Mouse (Mus musculus) stomach, postnatal 0 days (tissue): ENCODE data around the gene Myog. TPM values are rescaled to one million over a fixed set of nuclear protein-coding genes. Genes with fewer than 3 reads are reported as not detected.

ENCODE experiments used
- ATAC-seq: fragments of 200-750 bp; cut with Nextera tagmentation; 2 replicates; pipeline ENCODE4 v1.8.0; 2017; ENCODE audit not compliant: low FRiP score, low TSS enrichment
- DNase-seq: peaks from one replicate; pipeline ENCODE4 v3.0.0-alpha.2; 2016; ENCODE audit warnings: low spot score
- H3K27ac ChIP-seq: fragments of 300-500 bp; sonication (generic); replicated peaks from 2 replicates; pipeline ENCODE4 v1.5.1; 2014; ENCODE audit warnings: mild to moderate bottlenecking, control low read depth
- H3K27me3 ChIP-seq: fragments of 300-500 bp; sonication (generic); 2 replicates; pipeline ENCODE4 v1.6.1; 2014; ENCODE audit warnings: low read length; ENCODE audit not compliant: control insufficient read depth, insufficient read depth
- H3K36me3 ChIP-seq: fragments of 300-500 bp; sonication (generic); 2 replicates; pipeline ENCODE4 v1.6.1; 2014; ENCODE audit warnings: low read length, mixed read lengths; ENCODE audit not compliant: control insufficient read depth, insufficient read depth
- H3K4me1 ChIP-seq: fragments of 300-500 bp; sonication (generic); replicated peaks from 2 replicates; pipeline ENCODE4 v1.6.1; 2014; ENCODE audit warnings: antibody characterized with exemption; ENCODE audit not compliant: control insufficient read depth, insufficient read depth
- H3K4me2 ChIP-seq: fragments of 300-500 bp; sonication (generic); replicated peaks from 2 replicates; pipeline ENCODE4 v1.6.1; 2014; ENCODE audit warnings: low read depth, mild to moderate bottlenecking, control low read depth, moderate library complexity
- H3K4me3 ChIP-seq: fragments of 300-500 bp; sonication (generic); 2 replicates; pipeline ENCODE4 v1.5.1; 2014; ENCODE audit warnings: low read depth, low read length, control low read depth
- H3K9ac ChIP-seq: fragments of 300-500 bp; sonication (generic); 2 replicates; pipeline ENCODE4 v1.6.1; 2014; ENCODE audit warnings: mild to moderate bottlenecking, low read length, control low read depth, mixed read lengths
- H3K9me3 ChIP-seq: fragments of 300-500 bp; sonication (generic); 2 replicates; pipeline ENCODE4 v1.6.1; 2016; ENCODE audit warnings: low read length; ENCODE audit not compliant: control insufficient read depth
- CTCF ChIP-seq: IDR thresholded peaks from 2 replicates; pipeline ENCODE4 v1.5.1; 2016; ENCODE audit warnings: antibody characterized with exemption, low read depth, mild to moderate bottlenecking, moderate library complexity
- EP300 ChIP-seq: optimal IDR thresholded peaks from 2 replicates; pipeline ENCODE3; 2016; ENCODE audit warnings: antibody characterized with exemption
- WGBS: fragments of 180-500 bp; shearing (Covaris S2); extraction: QIAGEN DNeasy Blood & Tissue Kit; methylation state at CpG from one replicate; pipeline ENCODE4 v1.1.7; 2014; 5-methylcytosine and 5-hydroxymethylcytosine counted together
- polyA plus RNA-seq: library from polyadenylated mRNA; unstranded; fragments of >200 nt; fragmentation: Nextera tagmentation; extraction: Ambion mirVana; gene quantifications from 2 replicates; pipeline ENCODE4 v1.2.1, GENCODE M21; 2015

The Myog gene
- polyA plus RNA-seq, 1 experiment from 2014 or later = 2.7 TPM

DNA sequence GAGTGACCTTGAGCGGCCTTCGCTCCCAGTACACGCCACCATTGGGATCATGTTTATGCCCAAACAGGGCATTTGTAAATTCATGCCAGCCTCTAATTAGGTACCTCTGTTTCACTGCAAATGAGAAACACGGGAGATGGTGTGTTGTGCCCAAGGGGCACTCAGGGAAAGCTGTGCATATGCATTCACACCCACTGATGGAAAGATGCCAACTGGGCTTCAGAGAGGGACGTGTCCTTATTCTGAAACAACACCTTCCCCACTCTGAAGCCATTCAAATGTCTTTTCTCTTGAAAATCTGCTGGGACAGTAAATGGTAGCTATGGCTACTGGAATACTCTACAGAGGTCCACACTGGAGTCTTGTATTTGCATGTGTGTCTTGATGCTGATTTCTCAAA lies 28.5 kb downstream of the Myog start:
- DNase-seq (no peak), ATAC-seq (no peak)
- no peak overlapping the region for H3K9ac ChIP-seq
- 85% methylated on average over 5 of the region's 5 CpGs for WGBS
- H3K36me3 ChIP-seq = no peaks in the 10 kb centered on the region
- no peaks in the 10 kb centered on the region for H3K27me3 ChIP-seq
- TF ChIP-seq CTCF (no peak), EP300 (no peak)
- no peak overlapping the region for H3K27ac ChIP-seq
- H3K4me1 ChIP-seq = no peaks in the 10 kb centered on the region
- no peaks in the 10 kb centered on the region for H3K9me3 ChIP-seq
- H3K4me3 ChIP-seq = no peak overlapping the region
- H3K4me2 ChIP-seq = no peak overlapping the region

GRCm38 (mm10) chr1:134320691-134321301 lies 31.0 kb downstream of the Myog start:
- H3K4me2 ChIP-seq = no peak overlapping the region
- 64% methylated on average over 14 of the region's 14 CpGs for whole genome bisulfite sequencing
- no peaks in the 10 kb centered on the region for H3K36me3 ChIP-seq
- no peaks in the 10 kb centered on the region for H3K4me1 ChIP-seq
- ATAC-seq (no peak), DNase-seq (no peak)
- H3K9me3 ChIP-seq = no peaks in the 10 kb centered on the region
- H3K9ac ChIP-seq = no peak overlapping the region
- H3K27ac ChIP-seq = no peak overlapping the region
- TF ChIP-seq CTCF = no peak
- no peak for TF ChIP-seq EP300
- no peaks in the 10 kb centered on the region for H3K27me3 ChIP-seq
- no peak overlapping the region for H3K4me3 ChIP-seq

DNA sequence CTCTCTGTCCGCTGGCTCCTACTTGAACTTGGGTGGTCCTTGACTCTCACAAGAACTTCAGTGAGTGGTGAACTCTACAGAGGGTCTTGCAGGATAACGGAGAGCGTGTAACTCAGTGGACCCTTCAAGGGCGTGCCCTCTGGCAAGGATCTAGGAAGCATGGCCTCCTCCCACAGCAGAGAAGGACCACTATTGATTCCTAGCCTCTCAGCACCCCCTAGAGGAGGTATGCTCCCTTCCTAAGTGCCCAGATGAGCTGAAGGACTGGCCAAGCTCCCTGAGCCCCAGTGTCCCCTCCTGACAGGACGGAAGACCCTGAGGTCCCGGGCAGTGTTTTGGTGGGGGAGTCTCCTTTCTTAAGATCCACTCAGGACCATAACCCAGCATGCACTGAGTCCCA lies 32.8 kb downstream of the Myog start:
- ATAC-seq (no peak), DNase-seq (no peak)
- H3K27me3 ChIP-seq = no peaks in the 10 kb centered on the region
- no peak overlapping the region for H3K27ac ChIP-seq
- H3K9ac ChIP-seq = no peak overlapping the region
- no peak overlapping the region for H3K4me3 ChIP-seq
- H3K36me3 ChIP-seq = no peaks in the 10 kb centered on the region
- no peaks in the 10 kb centered on the region for H3K4me1 ChIP-seq
- peak; percentile 74 for TF ChIP-seq CTCF
- no peak for TF ChIP-seq EP300
- WGBS = 79% methylated on average over 6 of the region's 6 CpGs
- no peak overlapping the region for H3K4me2 ChIP-seq
- no peaks in the 10 kb centered on the region for H3K9me3 ChIP-seq

DNA sequence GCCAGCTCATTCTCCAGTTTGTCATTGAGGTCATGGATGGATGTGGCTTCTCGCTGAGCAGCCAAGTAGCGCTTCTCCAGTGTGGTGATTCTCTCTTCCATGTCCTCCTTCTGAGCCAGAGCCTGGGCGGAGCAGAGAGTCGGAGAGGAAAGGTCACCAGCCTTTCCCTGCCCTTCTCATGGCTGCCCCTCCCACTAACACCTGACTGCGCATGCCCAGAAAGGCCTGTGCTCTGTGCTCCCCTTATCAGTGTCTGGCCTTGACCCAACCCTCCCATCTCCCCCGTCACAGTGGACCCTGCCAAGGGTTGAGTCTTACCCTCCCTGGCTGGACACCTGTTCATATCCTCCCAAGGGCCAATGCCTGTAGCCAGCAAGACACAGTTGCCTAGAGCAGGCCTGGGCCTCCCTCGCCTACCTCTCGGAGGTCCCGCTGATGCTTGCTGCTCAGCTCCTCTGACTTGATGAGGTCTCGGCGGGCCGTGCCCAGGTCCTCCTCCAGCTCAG lies 37.1 kb downstream of the Myog start:
- Histone ChIP-seq H3K4me2 (no peak overlapping the region), H3K9ac (no peak overlapping the region), H3K27ac (no peak overlapping the region), H3K36me3 (no peaks in the 10 kb centered on the region), H3K4me1 (no peaks in the 10 kb centered on the region), H3K4me3 (no peak overlapping the region), H3K9me3 (no peaks in the 10 kb centered on the region), H3K27me3 (no peaks in the 10 kb centered on the region)
- TF ChIP-seq EP300 = no peak
- TF ChIP-seq CTCF = no peak
- DNase-seq = peak; percentile 58
- 85% methylated on average over 12 of the region's 12 CpGs for whole genome bisulfite sequencing
- peak; percentile 19; the same call in 1 of the 2 replicates for ATAC-seq

DNA sequence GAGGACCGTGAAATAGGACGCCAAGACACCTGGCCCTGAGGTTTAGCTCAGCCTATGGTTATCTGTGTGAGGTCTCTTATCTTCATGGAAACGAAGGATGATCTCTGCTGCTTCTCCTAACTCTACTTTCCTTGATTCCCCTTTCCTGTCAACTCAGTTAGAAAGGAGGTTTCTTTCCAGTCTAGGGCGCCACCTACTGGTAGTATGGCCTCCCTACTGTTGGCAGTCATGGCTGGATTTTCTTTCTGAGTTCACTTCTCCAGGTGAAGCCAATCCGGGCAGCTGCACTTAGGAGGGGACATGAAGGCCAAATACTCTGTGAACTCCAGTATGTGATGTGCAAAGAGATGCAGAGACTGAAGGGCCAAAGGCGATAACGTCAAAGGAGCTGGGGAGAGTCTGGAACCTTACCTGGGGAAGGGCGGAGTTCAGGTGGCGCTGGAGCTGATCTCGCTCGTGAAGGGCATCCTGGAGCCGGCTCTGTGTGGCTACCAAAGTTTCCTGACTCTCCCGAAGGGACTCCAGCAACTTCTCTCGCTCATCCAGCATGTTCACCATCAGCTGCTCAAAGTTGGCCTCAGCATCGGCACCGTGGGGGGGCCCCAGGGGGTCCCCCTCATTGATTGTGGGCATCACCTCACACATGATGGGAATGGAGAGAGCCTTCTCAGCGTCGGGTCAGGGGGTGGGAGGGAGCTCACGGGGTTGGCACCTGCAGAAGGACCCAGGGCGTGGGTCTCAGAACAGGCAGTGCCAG lies 42.3 kb downstream of the Myog start:
- ATAC-seq (peak; percentile 4; the same call in 1 of the 2 replicates), DNase-seq (peak; percentile 85)
- H3K9me3 ChIP-seq = no peaks in the 10 kb centered on the region
- no peak overlapping the region for H3K4me3 ChIP-seq
- peak overlapping the region; percentile 45; the same call in 1 of the 2 replicates for H3K27ac ChIP-seq
- peak overlapping the region; percentile 12; the same call in 1 of the 2 replicates for H3K4me2 ChIP-seq
- H3K27me3 ChIP-seq = no peaks in the 10 kb centered on the region
- TF ChIP-seq EP300 = no peak
- peak; percentile 99 for TF ChIP-seq CTCF
- H3K9ac ChIP-seq = no peak overlapping the region
- no peaks in the 10 kb centered on the region for H3K36me3 ChIP-seq
- 43% methylated on average over 20 of the region's 20 CpGs for WGBS
- H3K4me1 ChIP-seq = no peaks in the 10 kb centered on the region
